Mouse (Mus musculus): Measurements from ENCODE around the gene Susd5. TPM values are rescaled to one million over a fixed set of nuclear protein-coding genes. Genes with fewer than 3 reads are reported as not detected.
"Not testable (repeated sequence)": the region's sequence is repeated elsewhere in the genome, so short reads cannot be mapped to it uniquely, and the experiment has no call there.

The Susd5 gene
- total and polyA plus RNA-seq, 3 experiments: not detected

DNA sequence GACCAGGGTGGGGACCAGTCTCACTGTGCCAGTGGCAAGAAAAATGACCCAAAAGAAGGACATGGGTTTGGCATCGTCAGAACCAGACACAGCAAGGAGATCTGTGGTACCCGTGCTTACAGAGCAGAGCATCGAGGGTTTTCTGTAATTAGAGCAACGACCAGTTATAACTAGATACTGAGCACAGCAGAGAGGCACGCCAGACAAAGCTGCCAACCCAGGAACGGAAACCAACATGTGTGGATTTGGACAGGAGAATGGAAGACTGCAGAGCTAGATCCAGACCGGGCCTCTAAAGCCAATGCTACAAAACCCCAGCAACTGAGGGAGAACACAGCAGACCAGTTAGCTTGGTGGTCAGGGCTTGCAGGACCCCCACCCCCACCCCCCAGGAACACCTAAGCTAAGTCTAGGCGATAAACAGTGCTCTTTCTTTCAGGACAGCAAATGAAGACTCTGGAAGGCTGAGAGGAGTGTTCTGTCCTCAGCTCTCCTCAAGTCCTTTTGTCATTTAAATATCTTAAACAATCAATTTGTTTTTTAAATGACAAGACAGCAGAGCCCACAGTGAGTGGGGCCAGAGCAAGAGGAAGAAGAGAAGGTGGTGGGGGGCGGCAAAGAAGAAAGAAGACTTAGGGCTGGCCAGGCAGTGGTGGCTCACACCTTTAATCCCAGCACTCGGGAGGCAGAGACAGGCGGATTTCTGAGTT, 30.3 kb downstream of the Susd5 start:
- peaks cover 0 to 2% of the 10 kb centered on the region in 2 experiments; a peak in 1 of 4 replicates for H3K4me1 ChIP-seq (ENCODE audit: control insufficient read depth in 1 of 2, insufficient read depth in 2 of 2)
- H3K36me3 ChIP-seq (replicated peaks in 1 of 2; ENCODE audit: control insufficient read depth in 1 of 2, insufficient read depth in 1 of 2, low read length in 1 of 2): no peaks in the 10 kb centered on the region
- no peak overlapping the region for H3K9ac ChIP-seq (ENCODE audit: insufficient read depth, low read depth)
- DNase-seq (ENCODE audit: extremely low read depth): no peak
- H3K27ac ChIP-seq (ENCODE audit: insufficient read depth, low read depth): no peak overlapping the region
- no peaks in the 10 kb centered on the region for H3K27me3 ChIP-seq (replicated peaks)
- no peak overlapping the region for H3K4me2 ChIP-seq (ENCODE audit: insufficient read depth, low read depth, poor library complexity, severe bottlenecking)
- no peak for TF ChIP-seq E2F4 (IDR thresholded peaks at IDR 0.05; ENCODE audit: insufficient replicate concordance, low read depth, low read length)
- no peak for TF ChIP-seq RCOR1 (conservative IDR thresholded peaks at IDR 0.05; ENCODE audit: low read depth, low read length)
- no peak for TF ChIP-seq USF1 (IDR thresholded peaks at IDR 0.05; ENCODE audit: low read depth, low read length)
- no peak for TF ChIP-seq UBTF (IDR thresholded peaks at IDR 0.05; ENCODE audit: low read depth, low read length)
- no peak for TF ChIP-seq MEF2A (IDR thresholded peaks at IDR 0.05; ENCODE audit: borderline replicate concordance, low read depth, low read length)
- no peak for TF ChIP-seq ELF1 (IDR thresholded peaks at IDR 0.05; ENCODE audit: low read depth, low read length)
- no peak for TF ChIP-seq CHD1 (IDR thresholded peaks at IDR 0.05; ENCODE audit: low read depth, low read length)
- no peak for TF ChIP-seq EP300 (IDR thresholded peaks at IDR 0.05; ENCODE audit: low read length)
- no peak for TF ChIP-seq MYC (IDR thresholded peaks at IDR 0.05; ENCODE audit: low read depth, low read length)
- TF ChIP-seq MAZ (IDR thresholded peaks at IDR 0.05; ENCODE audit: low read depth, low read length): no peak
- TF ChIP-seq USF2 (conservative IDR thresholded peaks at IDR 0.05; ENCODE audit: low read depth, low read length): no peak
- no peak overlapping the region for H3K4me3 ChIP-seq (replicated peaks in 1 of 3; ENCODE audit: low read depth in 2 of 3, low read length in 2 of 3, poor library complexity in 1 of 3)
- H3K9me3 ChIP-seq (replicated peaks; ENCODE audit: low read length): no peaks in the 10 kb centered on the region
- in situ Hi-C loops (cut with MboI; ENCODE audit: low pct_ligation_motif_present, low pct_unique_long_range_greater_than_20kb, low sequenced_read_pairs): loop anchor here (25.0 kb wide), 1 partner anchor 350 kb away; the partner anchor contains the start of gene Clasp2
- dilution Hi-C loops (cut with MboI; ENCODE audit: extremely low pct_ligation_motif_present, extremely low pct_unique_long_range_greater_than_20kb, low sequenced_read_pairs): no loop called here
- no peaks in the 10 kb centered on the region for H3K79me2 ChIP-seq (replicated peaks; ENCODE audit: control insufficient read depth, extremely low read depth, insufficient read depth, poor library complexity, severe bottlenecking)

DNA sequence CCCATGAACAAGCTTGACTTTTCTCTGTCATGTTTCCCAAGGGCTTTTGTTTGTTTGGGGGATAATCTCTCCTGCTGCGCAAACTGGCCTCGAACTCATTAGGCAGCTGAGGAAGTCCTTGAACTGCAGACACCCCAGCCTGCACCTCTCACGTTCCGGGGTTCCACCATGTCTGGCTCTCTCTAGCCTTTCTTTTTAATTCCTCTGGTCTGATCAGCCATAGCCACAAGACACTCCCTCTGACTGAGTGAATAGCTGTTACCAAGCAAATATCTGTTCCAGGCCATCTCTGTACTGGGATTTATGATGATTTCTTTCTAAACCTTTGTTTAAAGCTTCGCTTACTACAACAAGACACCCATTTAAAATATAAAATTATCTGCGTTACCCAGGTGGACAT, 31.9 kb downstream of the Susd5 start:
- H3K4me2 ChIP-seq (ENCODE audit: insufficient read depth, low read depth, poor library complexity, severe bottlenecking); H3K4me1 ChIP-seq (ENCODE audit: control insufficient read depth in 1 of 2, insufficient read depth in 2 of 2); H3K9me3 ChIP-seq (replicated peaks; ENCODE audit: low read length); H3K79me2 ChIP-seq (replicated peaks; ENCODE audit: control insufficient read depth, extremely low read depth, insufficient read depth, poor library complexity, severe bottlenecking); DNase-seq (ENCODE audit: extremely low read depth); H3K27me3 ChIP-seq (replicated peaks); dilution Hi-C loops (cut with MboI; ENCODE audit: extremely low pct_ligation_motif_present, extremely low pct_unique_long_range_greater_than_20kb, low sequenced_read_pairs); H3K27ac ChIP-seq (ENCODE audit: insufficient read depth, low read depth); H3K36me3 ChIP-seq (replicated peaks in 1 of 2; ENCODE audit: control insufficient read depth in 1 of 2, insufficient read depth in 1 of 2, low read length in 1 of 2); H3K9ac ChIP-seq (ENCODE audit: insufficient read depth, low read depth); H3K4me3 ChIP-seq (replicated peaks in 1 of 3; ENCODE audit: low read depth in 2 of 3, low read length in 2 of 3, poor library complexity in 1 of 3): not testable (repeated sequence)
- in situ Hi-C loops (cut with MboI; ENCODE audit: low pct_ligation_motif_present, low pct_unique_long_range_greater_than_20kb, low sequenced_read_pairs): loop anchor here (25.0 kb wide), 1 partner anchor 352 kb away; the partner anchor contains the start of gene Clasp2

DNA sequence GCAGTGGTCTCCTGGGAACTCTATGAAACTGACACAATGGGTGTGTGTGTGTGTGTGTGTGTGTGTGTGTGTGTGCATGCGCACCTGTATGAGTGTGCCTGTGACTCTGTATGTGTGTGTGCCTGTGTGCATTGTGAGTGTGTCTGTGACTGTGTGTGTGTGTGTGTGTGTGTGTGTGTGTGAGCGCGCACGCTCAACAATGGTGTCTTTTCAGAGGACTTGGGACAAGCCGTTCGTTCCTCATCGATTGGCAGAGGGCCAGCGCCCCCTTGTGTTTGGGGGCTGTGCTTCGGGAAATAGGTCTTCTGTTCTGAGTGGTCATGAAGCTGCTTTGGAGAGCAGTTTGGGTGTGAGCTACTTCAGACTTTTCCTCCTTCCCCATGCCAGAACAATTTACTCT, 35.2 kb downstream of the Susd5 start:
- H3K36me3 ChIP-seq (replicated peaks in 1 of 2; ENCODE audit: control insufficient read depth in 1 of 2, insufficient read depth in 1 of 2, low read length in 1 of 2); H3K9me3 ChIP-seq (replicated peaks; ENCODE audit: low read length); H3K27ac ChIP-seq (ENCODE audit: insufficient read depth, low read depth); H3K9ac ChIP-seq (ENCODE audit: insufficient read depth, low read depth); H3K27me3 ChIP-seq (replicated peaks); H3K79me2 ChIP-seq (replicated peaks; ENCODE audit: control insufficient read depth, extremely low read depth, insufficient read depth, poor library complexity, severe bottlenecking); dilution Hi-C loops (cut with MboI; ENCODE audit: extremely low pct_ligation_motif_present, extremely low pct_unique_long_range_greater_than_20kb, low sequenced_read_pairs); H3K4me1 ChIP-seq (ENCODE audit: control insufficient read depth in 1 of 2, insufficient read depth in 2 of 2): not testable (repeated sequence)
- Histone ChIP-seq H3K4me3 (replicated peaks in 1 of 3; ENCODE audit: low read depth in 2 of 3, low read length in 2 of 3, poor library complexity in 1 of 3) (peak overlapping the region in 1 of 3 experiments; percentile 25), H3K4me2 (ENCODE audit: insufficient read depth, low read depth, poor library complexity, severe bottlenecking) (peak overlapping the region; percentile 6; the same call in 1 of the 2 replicates)
- peak; percentile 58 for DNase-seq (ENCODE audit: extremely low read depth)
- in situ Hi-C loops (cut with MboI; ENCODE audit: low pct_ligation_motif_present, low pct_unique_long_range_greater_than_20kb, low sequenced_read_pairs): loop anchor here (10.0 to 25.0 kb wide), 2 partner anchors 97 to 355 kb away; partner anchors contain the start of gene Clasp2
- TF ChIP-seq SMC3 (IDR thresholded peaks at IDR 0.05; ENCODE audit: low read depth, low read length): peak; percentile 39
- peak; percentile 51 for TF ChIP-seq NRF1 (IDR thresholded peaks at IDR 0.05; ENCODE audit: low read depth, low read length)
- peak; percentile 7 to 48; a peak in 2 of 4 replicates for TF ChIP-seq CTCF (conservative IDR thresholded peaks at IDR 0.05 in 1 of 2, IDR thresholded peaks at IDR 0.05 in 1 of 2; ENCODE audit: low read depth in 2 of 2, low read length in 2 of 2)
- peak; percentile 35 for TF ChIP-seq RAD21 (IDR thresholded peaks at IDR 0.05; ENCODE audit: low read depth, low read length)

All from CH12.LX (cell line).